Mouse (Mus musculus) megakaryocyte, embryonic 14.5 days (primary cell): Measurements from ENCODE around the gene Mrto4. TPM values are rescaled to one million over a fixed set of nuclear protein-coding genes. Genes with fewer than 3 reads are reported as not detected.

Experiments used
- H3K27me3 ChIP-seq: replicated peaks from 2 replicates; pipeline ENCODE3; 2012; ENCODE audit warnings: inconsistent platforms
- H3K36me3 ChIP-seq: replicated peaks from 2 replicates; pipeline ENCODE3; 2012; ENCODE audit warnings: low read length, inconsistent platforms, mixed read lengths
- H3K4me1 ChIP-seq: 2 replicates; pipeline ENCODE4 v1.6.1; 2012; ENCODE audit warnings: inconsistent platforms
- H3K4me3 ChIP-seq: replicated peaks from 2 replicates; pipeline ENCODE3; 2012; ENCODE audit warnings: moderate library complexity, mild to moderate bottlenecking, inconsistent platforms
- H3K9me3 ChIP-seq: 2 replicates; pipeline ENCODE4 v1.6.1; 2012; ENCODE audit warnings: inconsistent platforms
- FLI1 ChIP-seq: IDR thresholded peaks from 2 replicates; pipeline ENCODE4 v1.6.1; 2012; ENCODE audit warnings: low read length, inconsistent platforms, mixed read lengths
- GATA1 ChIP-seq: IDR thresholded peaks from 3 replicates; pipeline ENCODE4 v1.6.1; 2012; ENCODE audit warnings: mixed read lengths, low read length, inconsistent platforms, borderline replicate concordance
- polyA plus RNA-seq: library from polyadenylated mRNA; stranded (reverse); fragments of >175 nt; gene quantifications from 2 replicates; pipeline ENCODE4 v1.2.3, GENCODE M21; 2012; ENCODE audit warnings: low replicate concordance; ENCODE audit not compliant: insufficient read depth

Gene Mrto4
- polyA plus RNA-seq, 1 experiment = 38.8 TPM

DNA sequence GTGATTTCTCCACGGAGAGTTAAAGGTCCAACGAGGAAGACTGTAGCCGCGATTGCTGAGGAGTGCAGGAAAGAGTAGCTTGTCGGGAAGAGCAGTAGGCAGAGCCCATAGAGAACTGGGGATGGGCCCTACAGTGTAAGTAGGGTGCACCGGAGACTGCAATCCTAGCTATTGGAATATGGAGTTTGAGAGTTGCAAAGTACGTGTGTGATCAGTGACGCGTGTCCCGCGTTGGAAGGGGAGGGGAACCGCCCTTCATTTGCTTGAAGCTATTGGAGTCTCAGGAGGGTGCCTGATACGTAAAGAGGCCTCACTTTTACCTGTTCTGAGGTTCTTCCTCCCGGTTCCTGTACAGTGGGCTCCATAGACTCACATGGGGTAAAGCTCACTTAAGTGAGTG, 40.7 kb downstream of the Mrto4 start:
- no peak for TF ChIP-seq GATA1
- TF ChIP-seq FLI1 = no peak
- H3K9me3 ChIP-seq = no peaks in the 10 kb centered on the region
- H3K27me3 ChIP-seq = peaks cover 19% of the 10 kb centered on the region
- peaks cover 43% of the 10 kb centered on the region for H3K36me3 ChIP-seq
- H3K4me1 ChIP-seq = peaks cover 46% of the 10 kb centered on the region
- H3K4me3 ChIP-seq = peak overlapping the region; percentile 97

DNA sequence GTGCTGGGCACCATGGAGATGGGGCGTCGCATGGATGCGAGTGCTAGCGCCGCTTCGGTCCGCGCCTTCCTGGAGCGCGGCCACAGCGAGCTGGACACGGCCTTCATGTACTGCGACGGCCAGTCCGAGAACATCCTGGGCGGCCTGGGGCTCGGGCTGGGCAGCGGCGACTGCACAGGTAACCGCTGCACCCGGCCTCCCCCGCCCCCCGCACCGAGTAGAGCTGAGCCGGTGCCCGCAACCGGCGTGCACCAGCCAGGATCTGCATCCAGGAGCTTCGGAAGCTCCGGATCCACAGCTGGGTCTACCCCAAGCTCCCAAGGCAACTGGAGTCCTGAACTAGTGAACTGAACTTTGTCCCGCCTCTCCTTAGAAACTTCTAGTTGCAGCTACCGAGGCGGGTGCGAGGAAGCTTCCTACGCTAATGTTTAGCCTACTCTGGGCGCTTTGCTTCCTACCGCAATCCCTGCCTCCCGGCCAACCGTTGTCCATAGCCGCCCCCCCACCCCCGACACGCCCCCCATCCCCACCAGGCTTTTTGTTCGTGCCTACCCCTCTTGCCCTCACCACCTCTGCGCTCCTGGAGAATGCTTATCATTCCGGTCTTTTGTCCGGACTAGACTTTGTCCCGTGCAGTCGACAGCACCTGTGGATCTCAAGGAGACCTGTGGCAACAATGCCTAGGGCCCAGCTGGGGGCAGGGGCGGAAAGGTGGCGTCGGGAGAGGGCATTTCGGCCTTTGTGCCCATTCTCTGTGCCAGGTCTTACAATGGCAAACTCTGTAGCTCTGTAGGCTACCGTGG, 41.3 kb downstream of the Mrto4 start:
- H3K4me1 ChIP-seq = peaks cover 51% of the 10 kb centered on the region
- TF ChIP-seq FLI1 (no peak), GATA1 (no peak)
- no peaks in the 10 kb centered on the region for H3K9me3 ChIP-seq
- H3K36me3 ChIP-seq = peaks cover 46% of the 10 kb centered on the region
- H3K27me3 ChIP-seq = peaks cover 19% of the 10 kb centered on the region
- H3K4me3 ChIP-seq = peak overlapping the region; percentile 97

DNA sequence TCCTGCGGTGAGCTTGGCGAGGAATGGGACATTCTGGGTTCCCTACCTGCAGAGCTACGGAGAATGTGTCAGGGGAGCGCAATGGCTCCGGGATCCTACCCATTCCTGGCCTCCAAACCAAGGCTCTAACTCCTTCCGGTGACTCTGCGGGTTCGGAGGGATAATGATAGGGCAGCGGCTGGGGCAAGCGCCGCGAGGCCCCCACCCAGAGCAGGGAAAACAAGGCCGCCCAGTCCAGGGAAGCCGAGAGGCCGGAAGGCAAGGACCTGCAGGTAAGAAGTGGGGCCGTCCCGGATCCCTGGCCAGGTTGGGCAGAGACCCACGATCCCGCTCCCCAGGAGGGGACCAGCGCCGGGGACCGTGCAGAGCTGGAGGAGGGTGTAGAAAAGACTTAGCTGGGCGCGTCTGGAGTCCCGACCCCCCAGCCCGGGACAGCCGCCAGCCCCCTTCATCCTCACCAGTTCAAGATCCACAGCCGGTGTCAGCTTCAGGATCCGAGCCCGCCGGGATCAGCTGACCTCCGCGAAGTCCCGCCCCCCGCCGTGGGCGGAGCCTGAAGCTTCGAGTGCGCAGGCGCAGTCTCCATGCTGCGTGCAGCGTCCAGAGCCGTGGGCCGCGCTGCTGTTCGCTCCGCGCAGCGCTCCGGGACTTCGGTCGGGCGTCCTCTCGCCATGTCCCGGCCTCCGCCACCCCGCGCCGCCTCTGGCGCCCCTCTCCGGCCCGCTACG, 42.0 kb downstream of the Mrto4 start, which contains the start of the genes Pqlc2 and Akr7a5:
Gene Pqlc2 (minus strand): TSS at position 538 of the 728 bp plus-strand sequence.
Gene Akr7a5 (plus strand): TSS at position 574 of the 728 bp plus-strand sequence.
- H3K36me3 ChIP-seq = peaks cover 48% of the 10 kb centered on the region

DNA sequence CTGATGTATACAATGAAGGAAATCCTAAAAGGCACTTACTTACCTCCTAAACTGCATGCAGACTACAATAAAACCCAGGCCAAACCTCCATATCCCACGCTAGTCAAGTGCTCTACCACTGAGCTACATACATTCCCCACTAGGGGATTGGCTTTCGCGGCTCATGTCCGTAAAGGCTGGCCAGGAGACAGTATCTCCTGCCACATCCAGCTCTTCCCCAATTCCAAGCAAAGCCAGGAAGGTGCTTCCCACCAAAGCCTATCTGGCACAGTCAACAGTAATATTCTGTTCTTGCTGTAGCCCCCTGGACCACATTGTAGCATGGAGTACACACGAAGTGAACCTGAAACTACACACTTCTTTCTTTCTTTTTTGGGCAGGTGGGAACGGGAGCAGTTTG, 42.7 kb downstream of the Mrto4 start:
- H3K9me3 ChIP-seq = no peaks in the 10 kb centered on the region
- H3K27me3 ChIP-seq = peaks cover 19% of the 10 kb centered on the region
- peaks cover 49% of the 10 kb centered on the region for H3K36me3 ChIP-seq
- TF ChIP-seq FLI1 = no peak
- TF ChIP-seq GATA1 = no peak
- H3K4me3 ChIP-seq = peak overlapping the region; percentile 97
- peaks cover 58% of the 10 kb centered on the region for H3K4me1 ChIP-seq

More for the DNA sequence above, 42.0 kb downstream of the Mrto4 start, which contains the start of the genes Pqlc2 and Akr7a5:
- H3K4me1 ChIP-seq = peaks cover 58% of the 10 kb centered on the region
- peak within 1 kb of the TSS; percentile 97 for H3K4me3 ChIP-seq
- H3K9me3 ChIP-seq = no peaks in the 10 kb centered on the region
- TF ChIP-seq GATA1 = no peak
- H3K27me3 ChIP-seq = peaks cover 19% of the 10 kb centered on the region

DNA sequence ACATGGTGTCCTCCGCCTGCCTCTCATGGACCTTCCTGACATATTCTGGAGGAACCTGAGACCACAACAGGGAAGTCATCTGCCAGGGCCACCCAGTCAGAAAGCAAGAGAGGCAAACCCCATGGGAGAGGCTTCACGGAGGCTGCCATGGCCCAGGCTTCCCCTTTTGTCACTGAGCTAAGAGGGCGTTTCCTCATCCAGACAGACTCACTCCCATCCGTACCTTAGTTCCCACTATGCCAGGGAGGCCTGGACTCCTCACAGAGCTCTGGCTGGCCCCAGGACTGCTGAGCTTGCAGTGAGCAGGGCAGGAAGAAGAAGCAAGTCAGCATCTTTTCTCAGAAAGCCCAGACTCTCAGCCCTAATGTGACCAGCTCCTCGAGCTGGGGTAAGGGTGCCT, 44.5 kb downstream of the Mrto4 start:
- TF ChIP-seq GATA1 = no peak
- TF ChIP-seq FLI1 = no peak
- Histone ChIP-seq H3K4me1 (peaks cover 58% of the 10 kb centered on the region), H3K4me3 (peak overlapping the region; percentile 64)

DNA sequence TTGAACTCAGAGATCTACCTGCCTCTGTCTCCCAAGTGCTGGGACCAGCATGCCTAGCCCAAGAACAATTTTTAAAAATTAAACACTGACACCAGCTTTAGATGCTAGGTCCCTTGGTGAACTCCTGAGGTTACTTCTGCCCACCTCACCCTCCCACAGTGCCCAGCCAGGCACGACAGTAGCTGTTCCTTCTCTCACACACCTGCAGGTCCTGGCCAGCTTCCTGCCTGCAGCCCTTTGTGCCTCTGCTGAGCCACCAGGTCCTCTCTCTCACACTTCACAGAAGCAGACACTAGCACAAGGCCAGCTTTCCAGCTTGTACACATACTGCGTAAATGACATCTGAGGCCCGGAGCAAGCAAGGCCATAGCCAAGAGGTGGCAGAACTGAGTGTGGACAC, 46.9 kb downstream of the Mrto4 start:
- Histone ChIP-seq H3K4me3 (no peak overlapping the region), H3K36me3 (peaks cover 77% of the 10 kb centered on the region), H3K4me1 (peaks cover 52% of the 10 kb centered on the region)

More for the DNA sequence above, 44.5 kb downstream of the Mrto4 start:
- Histone ChIP-seq H3K36me3 (peaks cover 53% of the 10 kb centered on the region), H3K9me3 (no peaks in the 10 kb centered on the region), H3K27me3 (peaks cover 12% of the 10 kb centered on the region)

DNA sequence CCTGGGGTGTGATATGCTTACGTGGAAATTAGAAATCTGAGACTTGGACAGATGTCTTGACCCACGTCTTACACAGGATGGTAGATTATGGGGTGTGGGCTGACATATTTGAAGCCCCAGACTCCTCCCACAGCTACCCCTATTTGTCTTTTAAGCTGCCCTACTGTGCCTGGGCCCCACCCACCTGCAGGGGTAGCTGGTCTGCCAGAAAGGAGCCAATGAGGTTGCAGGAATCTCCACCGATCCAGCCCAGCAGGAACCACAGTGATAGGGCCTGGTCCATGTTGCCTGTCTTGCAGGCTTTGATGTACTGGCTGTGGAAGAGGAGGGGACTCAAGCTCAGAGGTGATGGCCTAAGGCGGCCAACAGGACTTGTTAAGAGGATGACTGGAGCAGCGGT, 50.1 kb downstream of the Mrto4 start:
- Histone ChIP-seq H3K36me3 (peaks cover 94% of the 10 kb centered on the region), H3K4me3 (no peak overlapping the region), H3K9me3 (no peaks in the 10 kb centered on the region), H3K4me1 (peaks cover 55% of the 10 kb centered on the region), H3K27me3 (no peaks in the 10 kb centered on the region)
- no peak for TF ChIP-seq FLI1
- no peak for TF ChIP-seq GATA1

More for the DNA sequence above, 46.9 kb downstream of the Mrto4 start:
- Histone ChIP-seq H3K9me3 (no peaks in the 10 kb centered on the region), H3K27me3 (no peaks in the 10 kb centered on the region)
- TF ChIP-seq GATA1 (no peak), FLI1 (no peak)

DNA sequence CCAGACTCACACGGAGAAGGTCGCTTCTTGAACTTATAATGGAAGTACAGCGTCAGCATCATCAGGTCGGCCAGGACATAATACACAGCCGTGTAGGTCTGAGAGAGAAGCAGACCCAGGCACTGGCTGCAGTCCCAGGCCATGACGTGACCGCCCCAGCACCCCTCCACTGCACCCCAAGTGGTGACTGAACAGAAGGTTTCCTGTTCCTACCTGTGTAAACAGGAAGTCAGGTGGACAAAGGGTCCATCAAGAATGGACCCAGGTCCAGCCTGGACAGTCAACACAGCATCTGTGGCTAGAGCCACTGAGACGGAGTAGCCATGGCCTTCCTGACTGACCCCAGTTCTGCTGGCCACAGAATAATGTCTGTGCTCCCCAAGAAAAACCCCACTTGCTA, 50.6 kb downstream of the Mrto4 start:
- Histone ChIP-seq H3K36me3 (peaks cover 94% of the 10 kb centered on the region), H3K4me1 (peaks cover 59% of the 10 kb centered on the region), H3K4me3 (no peak overlapping the region), H3K27me3 (no peaks in the 10 kb centered on the region), H3K9me3 (no peaks in the 10 kb centered on the region)
- no peak for TF ChIP-seq GATA1
- no peak for TF ChIP-seq FLI1

DNA sequence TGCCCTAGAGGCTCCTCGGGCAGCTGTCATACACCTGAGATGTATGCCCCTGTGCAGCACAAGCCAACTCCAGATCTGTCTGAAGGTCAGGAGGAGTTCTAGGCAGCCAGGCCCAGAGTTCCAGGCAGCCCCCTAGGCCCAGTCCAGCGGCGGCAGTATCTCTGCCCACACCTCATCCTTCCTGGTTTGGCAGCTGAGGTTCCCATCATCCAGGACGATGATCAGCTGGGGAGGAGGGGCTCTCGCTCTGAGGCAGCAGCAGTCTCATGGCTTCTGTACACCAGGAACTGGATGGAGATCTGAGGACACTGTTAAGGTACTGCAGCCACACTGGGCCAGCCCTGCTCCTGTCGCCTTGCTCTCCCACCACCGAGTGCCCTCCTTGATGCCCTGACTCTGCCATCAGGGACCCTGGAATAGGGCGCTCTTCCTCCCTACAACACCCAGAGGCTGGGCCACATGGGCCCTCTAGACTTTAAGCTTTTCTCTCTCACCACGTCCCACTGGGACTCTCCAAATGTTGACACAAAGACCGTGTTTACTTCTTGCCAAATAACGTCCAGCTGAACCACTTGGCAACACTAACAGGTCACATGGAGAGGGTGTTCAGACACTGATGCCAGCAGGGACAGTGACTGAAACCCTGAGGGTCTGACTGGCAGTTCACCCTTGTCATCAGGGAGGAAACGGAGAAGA, 53.6 kb downstream of the Mrto4 start:
- TF ChIP-seq GATA1 (no peak), FLI1 (no peak)
- peaks cover 64% of the 10 kb centered on the region for H3K4me1 ChIP-seq
- H3K9me3 ChIP-seq = no peaks in the 10 kb centered on the region
- H3K4me3 ChIP-seq = peak overlapping the region; percentile 54
- no peaks in the 10 kb centered on the region for H3K27me3 ChIP-seq
- H3K36me3 ChIP-seq = peaks cover 90% of the 10 kb centered on the region
